Mouse (Mus musculus) layer of hippocampus, postnatal 36 days (tissue): Measurements from ENCODE around the gene Brd3. TPM values are rescaled to one million over a fixed set of nuclear protein-coding genes. Genes with fewer than 3 reads are reported as not detected.

Source experiments
- DNase-seq, 2 experiments: peaks; one replicate each; pipeline ENCODE4 v3.0.0; 2022
- total RNA-seq, 2 experiments: library from RNA; stranded (reverse); gene quantifications; 2 replicates each; pipeline ENCODE4 v1.2.3; 2021

Gene Brd3
- total RNA-seq, 2 experiments from 2014 or later: 54.5 to 56.6 TPM

DNA sequence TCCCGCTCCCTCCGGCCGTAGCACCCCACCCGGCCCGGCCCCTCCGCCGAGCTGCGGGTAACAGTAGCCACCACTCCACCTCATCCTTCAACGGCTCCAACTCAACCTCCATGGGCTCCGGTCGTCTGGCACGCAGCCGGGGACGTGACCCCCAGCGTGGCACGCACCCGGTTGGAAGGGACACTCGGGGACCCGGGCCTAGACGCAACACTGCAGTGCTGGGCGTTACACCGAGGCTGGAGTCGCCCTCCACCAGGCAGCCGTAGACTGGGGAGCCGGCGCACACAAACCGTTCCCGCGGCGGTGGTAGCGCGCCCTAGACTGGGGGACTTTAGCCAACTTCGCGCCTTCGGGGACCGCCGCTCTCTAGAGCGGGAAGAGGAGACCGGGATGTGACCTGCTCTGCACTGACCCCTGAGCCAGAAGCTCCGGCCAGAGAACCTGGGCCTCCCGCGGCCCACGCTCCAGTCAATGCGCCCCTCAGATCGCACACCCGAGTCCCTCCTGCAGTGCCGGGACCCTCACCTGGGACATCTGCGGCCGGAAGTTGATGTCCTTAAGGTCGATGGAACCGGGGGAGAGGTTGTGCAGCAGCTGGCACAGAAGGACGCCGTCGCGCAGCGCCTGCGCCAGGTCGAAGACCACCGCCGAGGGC lies 81.6 kb downstream of the Brd3 start:
- no peak for DNase-seq

- DNase-seq: no peak
These were observed 82.3 kb downstream of the Brd3 start for GRCm38 (mm10) chr2:27425161-27425611.

DNA sequence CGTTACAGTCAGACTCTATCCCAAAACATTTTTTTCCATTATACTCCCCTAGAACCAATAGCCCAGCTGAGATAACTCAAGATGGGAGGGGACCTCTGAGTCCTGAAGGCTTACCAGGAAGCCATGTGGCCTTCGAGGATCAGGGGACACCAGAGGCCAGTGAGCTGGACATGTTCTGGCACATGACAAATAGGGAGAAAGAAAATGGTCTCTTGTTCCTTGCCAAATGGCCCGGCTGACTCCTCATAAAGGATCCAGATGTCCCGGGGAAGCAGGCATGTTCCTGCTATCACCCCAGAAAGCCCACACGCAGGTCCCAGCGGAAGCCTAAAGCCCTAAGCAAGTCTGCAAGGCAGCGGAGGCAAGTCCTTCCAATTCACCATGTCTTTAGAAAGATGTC lies 83.9 kb downstream of the Brd3 start:
- DNase-seq: no peak

- DNase-seq: peak; percentile 64 to 72
These were observed 86.0 kb downstream of the Brd3 start for GRCm38 (mm10) chr2:27421293-27422068.

GRCm38 (mm10) chr2:27418577-27419070 lies 88.8 kb downstream of the Brd3 start:
- no peak for DNase-seq

GRCm38 (mm10) chr2:27417648-27418153 lies 89.8 kb downstream of the Brd3 start:
- DNase-seq: no peak

- DNase-seq: no peak
These were observed 91.0 kb downstream of the Brd3 start for GRCm38 (mm10) chr2:27416425-27416824.

DNA sequence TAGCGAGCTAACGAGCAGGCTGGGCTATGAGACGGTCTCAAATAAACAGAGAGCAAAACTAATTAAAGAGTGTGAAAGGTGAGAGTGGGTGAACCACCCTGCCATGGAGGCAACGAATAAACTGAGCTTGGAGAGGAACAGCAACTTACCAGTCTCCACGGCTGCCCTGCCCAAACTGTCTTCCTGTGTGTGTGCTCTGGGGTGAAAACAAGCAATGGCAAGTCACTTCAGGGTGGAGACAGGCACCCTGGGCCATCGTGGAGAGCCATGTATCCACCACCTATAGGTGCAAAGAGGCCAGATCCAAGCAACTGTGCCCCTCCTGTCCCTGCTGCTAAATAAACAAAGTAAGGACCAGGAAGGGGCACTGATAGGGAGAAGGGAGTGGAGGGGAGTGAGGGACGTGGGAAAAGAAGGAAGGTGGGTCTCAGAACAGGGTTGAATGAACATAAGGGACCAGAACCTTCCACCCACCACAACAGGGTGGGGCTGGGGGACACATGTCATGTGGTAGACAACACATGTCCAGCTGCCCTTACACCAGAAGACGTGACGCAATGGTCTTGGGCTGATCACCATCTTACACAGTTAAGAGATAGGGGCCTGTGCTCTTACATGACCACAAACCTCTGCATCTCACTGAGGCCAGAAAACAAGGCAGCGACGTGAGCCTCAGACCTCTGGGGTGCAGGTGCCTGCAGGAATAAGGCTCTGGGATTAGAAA lies 92.2 kb downstream of the Brd3 start:
- DNase-seq: no peak

DNA sequence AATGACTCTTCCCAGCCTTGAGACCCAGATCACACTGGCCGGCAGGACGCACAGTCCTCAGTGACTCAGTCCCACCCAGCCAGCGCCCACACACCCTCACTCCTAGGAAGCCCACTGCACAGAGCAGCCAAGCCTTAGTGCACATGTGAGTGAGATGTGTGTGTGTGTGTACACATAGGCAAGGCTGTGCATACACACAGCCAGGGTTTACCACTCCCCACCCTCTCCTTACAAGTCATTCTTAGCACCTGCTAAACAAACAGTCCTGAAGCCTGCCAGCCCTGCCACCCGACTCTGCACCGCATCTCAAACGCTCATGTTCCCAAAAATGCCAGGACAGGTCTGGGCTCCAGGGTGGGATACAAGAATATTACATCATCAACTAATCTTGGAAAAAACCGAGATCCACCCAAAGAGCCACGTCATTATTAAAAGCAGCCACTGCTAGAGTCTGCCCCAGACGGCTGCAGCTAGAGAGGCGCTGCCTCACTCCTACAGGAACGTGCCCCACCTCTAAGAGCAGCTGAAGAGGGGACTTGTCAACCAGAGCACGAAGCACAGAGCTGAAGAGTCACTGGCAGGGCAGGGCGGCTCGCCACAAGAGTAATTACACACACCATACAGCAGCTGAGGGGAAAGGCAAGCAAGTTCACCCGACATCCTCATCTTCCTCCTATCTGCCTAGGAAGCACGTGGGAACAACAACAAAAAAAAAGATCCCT lies 93.4 kb downstream of the Brd3 start:
- no peak for DNase-seq

DNA sequence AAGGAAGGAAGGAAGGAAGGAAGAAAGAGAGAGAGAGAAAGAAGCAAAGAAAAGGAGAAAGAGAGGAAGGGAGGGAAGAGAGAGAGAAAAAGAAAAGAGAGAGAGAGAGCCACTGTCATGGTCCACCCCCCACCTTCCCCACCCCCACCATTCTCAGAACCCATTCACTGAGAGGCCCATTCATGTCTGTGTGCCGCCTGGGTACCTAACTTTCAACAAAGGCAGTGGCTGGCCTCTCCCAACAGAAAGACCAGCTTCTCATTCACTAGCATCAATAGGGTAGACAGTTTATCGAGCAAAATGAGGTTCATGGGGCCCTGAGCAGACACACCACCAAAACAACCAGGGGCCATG lies 93.9 kb downstream of the Brd3 start:
- DNase-seq: no peak

DNA sequence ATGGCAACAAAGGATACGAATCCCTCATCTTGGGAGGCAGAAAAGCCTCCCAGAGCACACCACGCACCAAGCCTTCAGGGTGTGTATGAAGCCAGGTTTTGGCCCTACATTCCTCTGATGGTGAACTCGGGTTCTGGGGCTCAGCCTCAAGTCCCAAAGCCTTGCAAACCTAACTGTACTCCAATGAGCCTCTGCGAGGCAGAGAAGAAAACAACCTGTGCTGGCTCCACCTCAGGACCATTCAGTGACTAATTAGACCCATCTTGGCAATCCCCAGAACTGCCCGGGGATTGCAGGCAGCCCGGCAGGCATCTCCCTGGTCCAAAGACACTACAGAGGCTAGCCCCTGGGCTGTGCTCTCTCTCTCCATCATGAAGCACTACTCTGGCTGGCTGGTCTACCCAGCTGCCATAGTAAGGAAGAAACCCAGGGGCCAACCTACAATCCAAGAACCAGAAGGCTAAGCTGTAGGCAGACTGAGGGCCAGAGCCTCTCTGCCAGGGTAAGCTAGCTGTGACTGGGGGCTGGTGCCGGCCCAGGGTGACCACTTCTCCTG lies 95.1 kb downstream of the Brd3 start:
- DNase-seq: no peak

DNA sequence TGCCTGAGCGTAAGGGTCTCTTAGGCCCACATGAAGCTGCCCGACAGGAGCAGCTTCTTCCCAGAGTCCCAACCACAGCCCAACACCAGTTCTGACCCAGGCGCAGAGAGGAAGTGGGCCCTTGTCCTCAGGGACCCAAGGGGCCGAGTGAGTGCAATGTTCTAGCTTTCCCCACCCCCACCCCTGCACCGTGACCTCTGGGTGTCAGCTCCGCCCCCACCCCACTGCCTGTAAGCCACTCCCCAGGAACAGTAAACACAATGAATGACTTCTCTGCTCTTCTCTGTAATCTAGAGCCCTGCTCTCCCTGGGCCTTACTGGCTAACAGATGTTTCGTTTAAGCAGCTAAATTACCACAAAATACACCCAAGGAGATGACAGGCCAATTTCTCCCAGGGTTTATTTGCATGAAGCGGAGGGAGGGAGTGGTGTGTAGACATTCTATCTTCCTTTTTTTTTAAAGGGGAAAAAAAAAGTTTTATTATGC lies 95.7 kb downstream of the Brd3 start:
- DNase-seq: no peak

DNA sequence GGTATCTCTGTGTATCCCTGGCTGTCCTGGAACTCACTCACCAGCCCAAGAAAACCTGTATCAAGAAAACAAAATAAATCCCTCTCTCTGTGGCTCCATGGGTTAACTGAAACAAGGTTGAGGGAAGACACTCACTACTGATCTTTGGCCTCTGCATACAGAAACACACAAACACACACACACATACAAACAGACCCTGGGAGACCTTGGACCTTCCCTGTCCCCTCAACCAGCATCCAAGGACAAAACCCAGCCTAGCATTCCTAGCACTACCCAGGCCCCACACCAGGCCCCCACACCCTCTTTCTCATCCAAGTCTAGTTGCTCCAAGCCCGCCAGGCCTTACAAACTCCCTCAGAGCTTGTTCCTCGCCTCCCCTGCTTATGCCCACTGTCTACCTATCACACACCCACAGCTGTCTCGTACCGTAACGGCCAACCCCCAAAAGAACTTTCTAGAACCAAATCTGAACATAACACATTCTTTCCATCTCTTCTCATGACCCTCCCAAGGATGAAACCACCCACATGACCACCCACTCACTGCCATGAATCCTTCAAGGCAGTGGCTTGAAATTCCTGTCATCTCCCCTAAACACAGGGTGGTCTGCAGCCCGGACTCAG lies 96.8 kb downstream of the Brd3 start:
- DNase-seq: no peak

DNA sequence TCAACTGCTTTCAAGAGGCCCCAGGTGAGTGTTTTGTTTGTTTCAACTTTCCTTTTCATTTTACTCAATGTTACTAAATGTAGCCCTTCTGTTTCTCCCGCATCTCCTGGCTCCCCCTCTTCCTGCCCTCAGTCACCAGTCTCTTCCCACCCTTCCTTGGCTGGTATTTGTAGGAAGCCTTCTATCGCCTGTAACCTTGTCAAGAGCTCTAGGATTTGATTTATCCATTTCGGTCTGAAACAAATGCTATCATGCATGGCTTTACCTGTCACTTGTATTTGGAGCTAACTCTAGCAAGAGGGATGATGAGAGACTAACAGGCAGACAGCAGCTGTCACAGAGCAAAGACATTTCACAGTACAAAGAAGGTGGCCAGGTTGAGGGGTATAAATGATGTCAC lies 99.3 kb downstream of the Brd3 start:
- no peak for DNase-seq

DNA sequence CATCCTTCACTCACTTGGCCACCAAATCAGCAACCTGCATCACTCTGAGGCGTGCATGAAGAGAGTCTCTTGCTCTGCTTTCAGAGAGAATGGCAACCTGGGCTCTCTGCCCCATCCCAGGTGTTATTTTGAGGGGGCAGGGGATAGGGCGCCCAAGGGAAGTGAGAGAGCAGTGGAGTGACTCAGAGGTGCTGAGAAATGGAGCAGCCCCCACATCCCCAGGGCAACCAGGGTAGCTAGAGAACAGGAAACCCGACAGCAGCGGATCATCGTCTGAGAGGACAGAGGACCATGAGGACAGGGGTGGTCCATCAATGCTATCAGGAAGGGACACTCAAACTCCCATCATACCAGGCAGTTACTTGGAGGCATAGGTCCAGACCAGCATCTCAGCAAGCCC lies 100.5 kb downstream of the Brd3 start:
- no peak for DNase-seq

- no peak for DNase-seq
These were observed 102.2 kb downstream of the Brd3 start for GRCm38 (mm10) chr2:27405094-27405884.

GRCm38 (mm10) chr2:27404375-27405093 lies 102.9 kb downstream of the Brd3 start:
- no peak for DNase-seq

DNA sequence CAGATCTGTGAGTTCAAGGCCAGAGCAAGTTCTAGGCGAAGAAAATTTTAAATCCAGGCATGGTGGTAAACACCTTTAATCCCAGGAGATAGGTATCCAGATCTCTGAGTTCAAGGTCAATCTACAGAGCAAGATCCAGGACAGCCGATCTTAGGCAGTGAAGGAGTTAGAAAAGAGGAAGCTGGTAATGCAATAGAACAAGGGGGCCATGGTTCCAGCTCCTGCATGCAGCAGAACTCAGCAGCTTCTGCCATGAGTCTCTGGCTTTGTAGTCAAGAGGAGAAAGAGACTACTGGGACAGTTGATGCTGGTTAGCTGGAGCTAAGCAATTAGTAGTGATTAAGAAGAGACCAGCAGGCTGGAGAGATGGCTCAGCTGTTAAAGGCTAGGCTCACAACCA lies 105.9 kb downstream of the Brd3 start:
- no peak for DNase-seq

GRCm38 (mm10) chr2:27400083-27400482 lies 107.4 kb downstream of the Brd3 start:
- no peak for DNase-seq
